Mouse (Mus musculus): ENCODE measurements around the gene Dsel.

DNA sequence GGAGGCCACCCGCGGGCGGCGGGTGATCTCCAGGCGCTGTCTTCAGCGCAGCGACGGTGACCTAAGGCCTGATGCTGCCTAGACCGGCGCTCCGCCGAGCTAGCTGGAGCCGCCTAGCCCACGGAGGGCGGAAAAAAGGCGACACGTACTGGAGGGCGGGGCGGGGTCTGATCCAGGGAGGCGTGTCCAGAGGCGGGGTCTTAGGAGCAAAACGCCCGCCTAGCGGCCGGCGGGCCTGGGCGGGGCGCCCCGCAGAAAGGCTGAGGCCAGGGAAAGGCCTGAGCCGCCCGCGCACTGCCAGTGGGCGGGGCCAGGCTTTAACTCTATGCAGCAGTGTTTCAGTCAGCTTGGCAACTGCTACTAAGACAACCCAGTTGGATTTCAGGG is at the start of gene Dsel:
- TF ChIP-seq CTCF (IDR thresholded peaks at IDR 0.05; ENCODE audit: low read depth) (peak; percentile 28), EP300 (IDR thresholded peaks at IDR 0.05; ENCODE audit: low read depth) (no peak)

All from heart, postnatal 0 days (tissue).